Mouse (Mus musculus) liver, embryonic 14.5 days (tissue): ENCODE measurements around the gene Rab4a. TPM values are rescaled to one million over a fixed set of nuclear protein-coding genes. Genes with fewer than 3 reads are reported as not detected.

Experiments used
- ATAC-seq: fragments of 200-750 bp; cut with Nextera tagmentation; 2 replicates; pipeline ENCODE4 v1.8.0; 2017; ENCODE audit warnings: moderate number of reproducible peaks, mild to moderate bottlenecking, moderate library complexity; ENCODE audit not compliant: insufficient read depth
- DNase-seq, 3 experiments: peaks; one replicate each; pipeline ENCODE4 v3.0.0-alpha.2; 2012 to 2013; ENCODE audit warnings: low read depth in 3 of 3, low spot score in 3 of 3
- H3K27ac ChIP-seq: fragments of 300-500 bp; sonication (generic); 2 replicates; pipeline ENCODE4 v1.5.1; 2014; ENCODE audit warnings: moderate library complexity, mild to moderate bottlenecking, control low read depth, inconsistent platforms
- H3K27me3 ChIP-seq: fragments of 300-500 bp; sonication (generic); 2 replicates; pipeline ENCODE4 v1.6.1; 2014; ENCODE audit warnings: mild to moderate bottlenecking, low read length, moderate library complexity; ENCODE audit not compliant: control insufficient read depth, insufficient read depth
- H3K36me3 ChIP-seq: fragments of 300-500 bp; sonication (generic); replicated peaks from 2 replicates; pipeline ENCODE4 v1.6.1; 2014; ENCODE audit warnings: low read depth; ENCODE audit not compliant: control insufficient read depth, insufficient read depth
- H3K4me1 ChIP-seq, 2 experiments: fragments of 200-500 bp in 1 of 2; fragments of 300-500 bp in 1 of 2; sonication (generic) in 1 of 2; replicated peaks; 2 replicates each; pipeline ENCODE4 v1.6.1; 2012 to 2014; ENCODE audit warnings: antibody characterized with exemption in 1 of 2, inconsistent platforms in 1 of 2, low read length in 1 of 2; ENCODE audit not compliant: control insufficient read depth in 2 of 2, insufficient read depth in 2 of 2
- H3K4me2 ChIP-seq: fragments of 300-500 bp; sonication (generic); 2 replicates; pipeline ENCODE4 v1.6.1; 2014; ENCODE audit warnings: low read depth, mild to moderate bottlenecking, control low read depth, moderate library complexity
- H3K4me3 ChIP-seq, 2 experiments: fragments of 200-500 bp in 1 of 2; fragments of 300-500 bp in 1 of 2; sonication (generic) in 1 of 2; 2 replicates each; pipeline ENCODE4 v1.5.1; 2012 to 2014; ENCODE audit warnings: low read depth in 2 of 2, low read length in 2 of 2, mild to moderate bottlenecking in 2 of 2, control low read depth in 1 of 2, inconsistent platforms in 1 of 2, moderate library complexity in 1 of 2; ENCODE audit not compliant: insufficient read depth in 1 of 2
- H3K9ac ChIP-seq: fragments of 300-500 bp; sonication (generic); replicated peaks from 2 replicates; pipeline ENCODE4 v1.6.1; 2014; ENCODE audit warnings: mild to moderate bottlenecking, control low read depth, moderate library complexity
- H3K9me3 ChIP-seq: fragments of 300-500 bp; sonication (generic); 2 replicates; pipeline ENCODE4 v1.6.1; 2016; ENCODE audit warnings: low read length, mixed read lengths; ENCODE audit not compliant: control insufficient read depth
- CTCF ChIP-seq: IDR thresholded peaks from 2 replicates; pipeline ENCODE4 v1.5.1; 2016; ENCODE audit warnings: antibody characterized with exemption, low read depth, control low read depth
- EP300 ChIP-seq: IDR thresholded peaks from 2 replicates; pipeline ENCODE4 v1.6.1; 2016; ENCODE audit warnings: antibody characterized with exemption, low read depth
- WGBS: fragments of 180-500 bp; shearing (Covaris S2); extraction: QIAGEN DNeasy Blood & Tissue Kit; methylation state at CpG from one replicate; pipeline ENCODE4 v1.1.7; 2014; ENCODE audit not compliant: insufficient replicate concordance; 5-methylcytosine and 5-hydroxymethylcytosine counted together
- polyA plus RNA-seq, 2 experiments: library from polyadenylated mRNA; depleted of rRNA in 1 of 2; stranded (reverse) in 1 of 2; unstranded in 1 of 2; fragments of >200 nt; fragmentation: Nextera tagmentation in 1 of 2; extraction: Ambion mirVana in 1 of 2; gene quantifications; 2 replicates each; pipeline versions ENCODE4 v1.2.1 to v1.2.3; 2012 to 2014

Gene Rab4a
- polyA plus RNA-seq, 2 experiments: 12.9 to 23.7 TPM

DNA sequence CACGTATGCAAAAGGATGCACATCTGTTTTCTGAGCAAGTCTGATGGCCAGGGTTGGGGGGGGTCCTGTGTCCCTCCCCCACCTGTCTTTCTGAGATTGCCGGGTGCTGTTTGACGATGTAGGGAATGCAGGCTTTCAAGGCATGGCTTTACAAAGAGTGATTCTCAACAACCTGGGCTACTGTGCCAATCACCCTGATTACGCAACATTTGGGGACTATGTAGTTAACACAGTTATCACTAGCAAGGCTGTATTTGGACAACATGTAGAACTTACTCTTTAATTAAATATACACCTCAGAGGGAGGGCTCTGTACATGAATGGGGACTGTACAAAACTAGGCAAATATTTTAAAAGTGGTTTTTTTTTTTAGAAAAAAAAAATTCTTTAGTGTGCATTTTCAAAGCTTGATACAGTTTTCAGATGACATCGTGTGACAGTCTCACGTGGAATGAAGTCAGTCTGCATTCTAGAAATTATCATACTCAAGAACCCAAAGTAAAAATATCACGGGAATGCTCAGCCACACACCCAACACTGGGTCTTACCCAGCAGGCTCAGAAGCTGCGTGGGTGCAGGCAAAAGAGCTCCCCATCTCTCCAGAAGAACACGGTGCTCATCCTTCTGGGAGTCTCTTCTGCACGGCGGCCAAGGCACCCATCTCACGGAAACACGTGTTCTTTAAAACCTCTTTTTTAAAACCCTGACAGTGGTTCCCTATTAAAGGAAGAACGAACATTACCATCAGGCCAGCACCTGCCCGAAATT is 35.0 kb downstream of the Rab4a start:
- 84% methylated on average over 15 of the region's 15 CpGs for WGBS
- TF ChIP-seq CTCF (no peak), EP300 (no peak)
- Histone ChIP-seq H3K4me3 (no peak overlapping the region), H3K9ac (no peak overlapping the region), H3K9me3 (no peaks in the 10 kb centered on the region), H3K4me1 (no peaks in the 10 kb centered on the region; a peak in 1 of 4 replicates), H3K27me3 (no peaks in the 10 kb centered on the region), H3K4me2 (no peak overlapping the region), H3K36me3 (peaks cover 4% of the 10 kb centered on the region), H3K27ac (no peak overlapping the region)
- DNase-seq: no peak
- ATAC-seq: no peak

DNA sequence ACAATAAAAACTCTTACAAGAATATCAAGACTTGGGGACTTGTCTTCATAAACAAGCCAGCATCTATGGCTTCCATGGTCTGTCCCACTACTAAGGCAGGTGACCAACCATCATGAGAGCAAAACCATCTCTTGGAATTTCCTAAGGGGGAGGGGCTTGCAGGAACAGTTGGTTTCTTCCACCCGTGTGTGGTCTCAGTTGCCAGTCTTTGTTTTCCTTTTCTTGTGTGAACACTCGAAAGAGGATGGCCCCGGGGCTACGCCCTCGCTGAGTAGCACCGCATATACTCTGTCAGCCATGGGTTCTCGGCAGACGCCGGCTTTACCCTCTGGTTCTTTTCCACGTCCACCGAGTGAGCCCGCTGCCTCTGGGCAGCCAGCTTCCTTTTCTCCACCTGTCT is 36.3 kb downstream of the Rab4a start:
- Histone ChIP-seq H3K9me3 (no peaks in the 10 kb centered on the region), H3K27me3 (no peaks in the 10 kb centered on the region), H3K4me3 (no peak overlapping the region), H3K4me2 (no peak overlapping the region), H3K36me3 (peaks cover 4% of the 10 kb centered on the region), H3K4me1 (no peaks in the 10 kb centered on the region; a peak in 1 of 4 replicates), H3K27ac (no peak overlapping the region), H3K9ac (no peak overlapping the region)
- DNase-seq (no peak), ATAC-seq (no peak)
- WGBS: 86% methylated on average over 12 of the region's 12 CpGs
- no peak for TF ChIP-seq CTCF
- no peak for TF ChIP-seq EP300

GRCm38 (mm10) chr8:123844341-123844740 is 38.6 kb downstream of the Rab4a start:
- no peak overlapping the region for H3K27ac ChIP-seq
- H3K9me3 ChIP-seq: no peaks in the 10 kb centered on the region
- TF ChIP-seq CTCF: no peak
- no peak for TF ChIP-seq EP300
- no peak overlapping the region for H3K4me2 ChIP-seq
- no peak overlapping the region for H3K9ac ChIP-seq
- peaks cover 4% of the 10 kb centered on the region for H3K36me3 ChIP-seq
- H3K4me3 ChIP-seq: no peak overlapping the region
- no peaks in the 10 kb centered on the region for H3K27me3 ChIP-seq
- WGBS: 62% methylated on average over 7 of the region's 7 CpGs
- no peak for ATAC-seq
- DNase-seq: no peak
- H3K4me1 ChIP-seq: no peaks in the 10 kb centered on the region; a peak in 1 of 4 replicates

GRCm38 (mm10) chr8:123845114-123845513 is 39.3 kb downstream of the Rab4a start:
- TF ChIP-seq EP300 (no peak), CTCF (no peak)
- WGBS: 26% methylated on average over 13 of the region's 13 CpGs
- Histone ChIP-seq H3K27me3 (no peaks in the 10 kb centered on the region), H3K27ac (no peak overlapping the region), H3K4me1 (no peaks in the 10 kb centered on the region; a peak in 1 of 4 replicates), H3K9me3 (no peaks in the 10 kb centered on the region), H3K4me2 (no peak overlapping the region), H3K4me3 (no peak overlapping the region), H3K9ac (no peak overlapping the region), H3K36me3 (peaks cover 4% of the 10 kb centered on the region)
- ATAC-seq (no peak), DNase-seq (no peak)

DNA sequence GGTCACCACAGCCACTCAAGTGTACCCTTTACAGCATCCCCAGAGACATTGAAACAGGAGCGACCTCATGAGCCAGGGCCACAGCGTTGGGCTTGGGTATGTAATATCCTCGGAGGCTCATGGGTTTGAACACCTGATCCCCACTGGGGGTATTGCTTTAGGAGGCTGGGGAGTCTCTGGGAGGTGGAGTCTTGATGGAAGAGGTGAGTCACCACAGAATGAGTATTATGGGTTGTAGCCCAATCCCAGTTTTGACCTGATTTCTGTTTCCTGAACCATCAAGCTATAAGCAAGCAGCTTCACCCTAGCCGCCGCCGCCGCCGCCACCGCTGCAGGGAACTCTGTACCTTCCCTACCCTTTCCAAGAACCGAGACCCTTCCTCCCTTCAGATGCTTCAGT is 40.2 kb downstream of the Rab4a start:
- DNase-seq: no peak
- Histone ChIP-seq H3K9me3 (no peaks in the 10 kb centered on the region), H3K4me2 (no peak overlapping the region), H3K4me3 (no peak overlapping the region), H3K27ac (no peak overlapping the region), H3K36me3 (peaks cover 4% of the 10 kb centered on the region), H3K27me3 (no peaks in the 10 kb centered on the region), H3K4me1 (no peaks in the 10 kb centered on the region; a peak in 1 of 4 replicates), H3K9ac (no peak overlapping the region)
- 73% methylated on average over 10 of the region's 10 CpGs for WGBS
- no peak for ATAC-seq
- TF ChIP-seq CTCF (no peak), EP300 (no peak)
